In the genomic region with DNA sequence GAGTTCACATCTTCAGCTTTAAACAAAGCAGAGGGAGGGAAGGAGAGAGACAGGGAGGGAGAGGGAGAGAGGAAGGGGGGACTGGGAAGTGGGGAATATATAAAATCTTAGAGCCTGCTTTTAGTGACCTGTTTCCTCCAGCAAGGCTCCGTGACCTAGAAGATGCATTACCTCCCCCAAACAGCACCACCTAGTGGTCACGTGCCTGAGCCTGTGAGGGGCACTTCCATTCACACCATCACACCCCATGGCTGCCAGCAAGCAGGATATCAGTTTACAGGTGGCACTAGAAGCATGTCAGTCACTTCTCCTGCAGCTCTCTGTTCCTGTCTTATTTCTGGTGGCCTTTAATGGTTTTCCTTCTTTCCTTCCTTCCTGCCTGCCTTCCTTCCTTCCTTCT, we compare ENCODE assay signal across 10 mouse cellular contexts.
A peak's percentile ranks its signal among the peaks of the same experiment; 100 is the strongest.
DNase-seq lines count a peak whose midpoint lies in the region; TF ChIP-seq lines count a peak whose summit lies in the region.
"Had no signal": no experiment of that assay in that cellular context is flagged by ENCODE, and none has a peak within 500 bp of the region (broad histone marks: within the 10 kb centered on the region; RNA-seq: fewer than 3 reads in every experiment).

No protein-coding gene starts in this region.

- peak; percentile 66 for TF ChIP-seq CTCF in ES-Bruce4 (IDR thresholded peaks at IDR 0.05; ENCODE audit: low read depth, low read length)
- peak; percentile 41; the same call in 1 of the 2 replicates for TF ChIP-seq CTCF in embryonic fibroblast, embryonic 13.5 days (IDR thresholded peaks at IDR 0.05; ENCODE audit: borderline replicate concordance, insufficient read depth, low read length)
- peak; percentile 59; the same call in 1 of the 2 replicates for TF ChIP-seq CTCF in spleen, adult 2 months (IDR thresholded peaks at IDR 0.05; ENCODE audit: extremely low read depth, insufficient read depth, insufficient read length, insufficient replicate concordance)

- no peaks in the 10 kb centered on the region for H3K36me3 ChIP-seq in ES-Bruce4 (ENCODE audit: control insufficient read depth, insufficient read depth, low read length, poor library complexity, severe bottlenecking)
- H3K36me3 ChIP-seq in spleen, adult 2 months (ENCODE audit: control insufficient read depth, insufficient read depth, low read length), result peaks cover 33% of the 10 kb centered on the region

- H3K27ac ChIP-seq in ES-Bruce4 (ENCODE audit: insufficient read depth, low read length), result no peak overlapping the region
- no peak overlapping the region for H3K27ac ChIP-seq in embryonic fibroblast, embryonic 13.5 days (ENCODE audit: insufficient read depth, low read length)
- H3K27ac ChIP-seq in spleen, adult 2 months (ENCODE audit: insufficient read depth, low read length), result no peak overlapping the region
- H3K27ac ChIP-seq: hindbrain, embryonic 14.5 days had no signal

- no peak for TF ChIP-seq EP300 in ES-Bruce4 (IDR thresholded peaks at IDR 0.05; ENCODE audit: insufficient read depth, low read depth, low read length)

- intact Hi-C loops in heart, postnatal 10 days (cut with DNase I), result no loop called here

- H3K4me3 ChIP-seq in ES-Bruce4 (ENCODE audit: low read depth, low read length), result no peak overlapping the region
- no peak overlapping the region for H3K4me3 ChIP-seq in embryonic fibroblast, embryonic 13.5 days (ENCODE audit: insufficient read depth, low read length)
- no peak overlapping the region for H3K4me3 ChIP-seq in spleen, adult 2 months (ENCODE audit: extremely low read depth, insufficient read depth, insufficient read length)

- TF ChIP-seq POLR2A in ES-Bruce4 (IDR thresholded peaks at IDR 0.05; ENCODE audit: insufficient read depth, low read length), result no peak
- no peak for TF ChIP-seq POLR2A in embryonic fibroblast, embryonic 13.5 days (IDR thresholded peaks at IDR 0.05; ENCODE audit: low read depth, low read length)
- no peak for TF ChIP-seq POLR2A in spleen, adult 2 months (IDR thresholded peaks at IDR 0.05; ENCODE audit: low read depth, low read length)

- H3K9ac ChIP-seq in ES-Bruce4 (ENCODE audit: low read depth, poor library complexity, severe bottlenecking), result no peak overlapping the region
- H3K9ac ChIP-seq: hindbrain, embryonic 14.5 days had no signal

- H3K4me1 ChIP-seq in ES-Bruce4 (ENCODE audit: control insufficient read depth, insufficient read depth, low read length), result no peaks in the 10 kb centered on the region
- no peaks in the 10 kb centered on the region for H3K4me1 ChIP-seq in embryonic fibroblast, embryonic 13.5 days (ENCODE audit: control insufficient read depth, insufficient read depth, low read length)
- no peaks in the 10 kb centered on the region for H3K4me1 ChIP-seq in spleen, adult 2 months (ENCODE audit: control insufficient read depth, insufficient read depth, insufficient read length)

- WGBS in spleen, adult 2 months, result 84% methylated on average over 2 of the region's 2 CpGs

- peak; percentile 17 for DNase-seq in kidney, adult 9 months
- no peak for DNase-seq in kidney, adult 8-10 months
- peak; percentile 32 to 53 for DNase-seq in spleen, adult 2 months (ENCODE audit: low read depth in 1 of 2, low spot score in 2 of 2)
- no peak for DNase-seq in gastrocnemius, adult 8-10 months (ENCODE audit: low spot score in 2 of 2)
- no peak for DNase-seq in heart, postnatal 10 days
- DNase-seq in right cerebral cortex, postnatal 10 days (ENCODE audit: low spot score in 2 of 2), result no peak
- DNase-seq: cerebellum, adult 9-10 months had no signal

- H3K9me3 ChIP-seq in ES-Bruce4 (replicated peaks; ENCODE audit: control insufficient read depth, insufficient read depth, low read length, poor library complexity, severe bottlenecking), result no peaks in the 10 kb centered on the region

- no peaks in the 10 kb centered on the region for H3K27me3 ChIP-seq in ES-Bruce4 (ENCODE audit: control insufficient read depth, insufficient read depth, low read length, poor library complexity, severe bottlenecking)
- no peaks in the 10 kb centered on the region for H3K27me3 ChIP-seq in spleen, adult 2 months (ENCODE audit: control insufficient read depth, insufficient read depth, low read length)

Comparison
In these comparisons a context has a peak if more than half of its experiments do, and no peak if none do; other contexts are left out.
1. DNase-seq: peak in kidney, adult 9 months (single experiment) and spleen, adult 2 months (2 of 2); none in kidney, adult 8-10 months (0 of 2), gastrocnemius, adult 8-10 months (0 of 2), heart, postnatal 10 days (0 of 2) and right cerebral cortex, postnatal 10 days (0 of 2).
2. Peak in every context shown above with its lines, with median percentiles within 50 percentile points of each other: CTCF ChIP-seq.